Mouse (Mus musculus) bone marrow, adult 2 months (tissue): ENCODE results near the gene Gpr108. TPM values are rescaled to one million over a fixed set of nuclear protein-coding genes. Genes with fewer than 3 reads are reported as not detected.

Experiments used
- H3K27ac ChIP-seq: fragments of 200-500 bp; 2 replicates; pipeline ENCODE4 v1.5.1; 2012; ENCODE audit warnings: low read depth, mild to moderate bottlenecking, control low read depth, inconsistent platforms, low read length; ENCODE audit not compliant: control insufficient read depth, poor library complexity, insufficient read depth
- H3K4me1 ChIP-seq: fragments of 200-500 bp; 2 replicates; pipeline ENCODE4 v1.6.1; 2011; ENCODE audit warnings: low read length; ENCODE audit not compliant: control insufficient read depth, insufficient read depth
- H3K4me3 ChIP-seq: fragments of 200-500 bp; replicated peaks from 2 replicates; pipeline ENCODE3; 2011; ENCODE audit warnings: mild to moderate bottlenecking, low read depth, low read length, control low read depth; ENCODE audit not compliant: control insufficient read depth
- CTCF ChIP-seq: fragments of 200-500 bp; IDR thresholded peaks from 2 replicates; pipeline ENCODE4 v1.5.1; 2011; ENCODE audit warnings: low read length, control low read depth; ENCODE audit not compliant: control insufficient read depth, insufficient read depth
- POLR2A ChIP-seq: fragments of 200-500 bp; IDR thresholded peaks from 2 replicates; pipeline ENCODE4 v1.6.1; 2011; ENCODE audit warnings: low read depth, mild to moderate bottlenecking, control low read depth, low read length, borderline replicate concordance; ENCODE audit not compliant: control insufficient read depth
- WGBS: fragments of 180-500 bp; shearing (Covaris S2); methylation state at CpG from one replicate; pipeline ENCODE4 v1.1.7; 2018; 5-methylcytosine and 5-hydroxymethylcytosine counted together
- polyA plus RNA-seq: library from polyadenylated mRNA; stranded (reverse); fragments of >200 nt; gene quantifications from 2 replicates; pipeline ENCODE4 v1.2.4, GENCODE M21; 2011; ENCODE audit warnings: low replicate concordance; ENCODE audit not compliant: missing spikeins, insufficient read depth, insufficient read length

Gene Gpr108
- polyA plus RNA-seq, 1 experiment: 37.5 TPM

DNA sequence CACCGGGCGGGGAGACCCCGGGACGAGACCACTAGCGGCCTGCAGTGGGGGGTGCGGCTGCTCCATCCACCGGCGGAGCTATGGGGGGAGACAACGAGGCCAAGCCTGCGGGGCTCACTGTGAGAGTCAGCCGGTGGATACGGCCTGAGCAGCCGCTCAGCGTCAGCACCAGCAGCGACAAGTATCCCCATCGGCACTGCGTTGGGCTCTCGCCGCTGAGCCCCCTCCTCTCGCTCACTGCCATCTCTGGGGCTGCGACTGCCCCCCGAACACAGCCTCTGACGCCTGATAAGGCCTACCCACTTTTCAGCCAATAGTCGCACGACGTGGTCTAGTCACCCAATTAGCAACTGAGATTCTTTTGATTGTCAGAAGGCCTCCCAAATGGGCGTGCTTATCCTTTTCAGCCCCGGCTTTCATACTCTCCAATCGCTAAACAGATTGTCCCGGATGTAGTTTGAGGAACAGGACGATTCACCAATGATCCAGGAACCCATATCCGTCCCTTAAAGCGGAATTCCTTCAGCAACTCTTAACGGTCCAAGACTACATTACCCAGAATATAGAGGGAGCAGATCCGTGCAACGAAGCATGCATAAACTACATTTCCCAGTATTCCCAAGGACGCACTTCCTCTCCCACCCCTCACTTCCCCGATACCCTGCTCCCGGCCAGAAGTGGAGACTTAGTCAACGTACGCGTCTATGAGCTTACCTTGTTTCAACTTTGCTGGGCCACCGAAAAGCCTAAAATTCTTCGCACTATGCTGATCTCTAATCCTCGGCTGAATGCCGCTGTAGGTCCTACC is 649 bp downstream of the Gpr108 start:
- Histone ChIP-seq H3K4me3 (peak overlapping the region; percentile 95), H3K4me1 (peaks cover 5% of the 10 kb centered on the region; the same call in 1 of the 2 replicates), H3K27ac (peak overlapping the region; percentile 71)
- WGBS: under 1% methylated on average over 46 of the region's 46 CpGs
- peak; percentile 81; the same call in 1 of the 2 replicates for TF ChIP-seq POLR2A
- no peak for TF ChIP-seq CTCF

- no peak for TF ChIP-seq CTCF
- no peak for TF ChIP-seq POLR2A
Observed at GRCm38 (mm10) chr17:57246663-57247392, 1.4 kb downstream of the Gpr108 start.

GRCm38 (mm10) chr17:57245311-57245929 is 2.8 kb downstream of the Gpr108 start:
- 85% methylated on average over 10 of the region's 10 CpGs for WGBS
- Histone ChIP-seq H3K4me1 (peaks cover 5% of the 10 kb centered on the region; the same call in 1 of the 2 replicates), H3K4me3 (no peak overlapping the region), H3K27ac (no peak overlapping the region)
- TF ChIP-seq POLR2A (no peak), CTCF (no peak)

More at GRCm38 (mm10) chr17:57246663-57247392, 1.4 kb downstream of the Gpr108 start:
- peak overlapping the region; percentile 95 for H3K4me3 ChIP-seq
- peaks cover 5% of the 10 kb centered on the region; the same call in 1 of the 2 replicates for H3K4me1 ChIP-seq
- WGBS: 3% methylated on average over 18 of the region's 18 CpGs
- peak overlapping the region; percentile 71 for H3K27ac ChIP-seq

DNA sequence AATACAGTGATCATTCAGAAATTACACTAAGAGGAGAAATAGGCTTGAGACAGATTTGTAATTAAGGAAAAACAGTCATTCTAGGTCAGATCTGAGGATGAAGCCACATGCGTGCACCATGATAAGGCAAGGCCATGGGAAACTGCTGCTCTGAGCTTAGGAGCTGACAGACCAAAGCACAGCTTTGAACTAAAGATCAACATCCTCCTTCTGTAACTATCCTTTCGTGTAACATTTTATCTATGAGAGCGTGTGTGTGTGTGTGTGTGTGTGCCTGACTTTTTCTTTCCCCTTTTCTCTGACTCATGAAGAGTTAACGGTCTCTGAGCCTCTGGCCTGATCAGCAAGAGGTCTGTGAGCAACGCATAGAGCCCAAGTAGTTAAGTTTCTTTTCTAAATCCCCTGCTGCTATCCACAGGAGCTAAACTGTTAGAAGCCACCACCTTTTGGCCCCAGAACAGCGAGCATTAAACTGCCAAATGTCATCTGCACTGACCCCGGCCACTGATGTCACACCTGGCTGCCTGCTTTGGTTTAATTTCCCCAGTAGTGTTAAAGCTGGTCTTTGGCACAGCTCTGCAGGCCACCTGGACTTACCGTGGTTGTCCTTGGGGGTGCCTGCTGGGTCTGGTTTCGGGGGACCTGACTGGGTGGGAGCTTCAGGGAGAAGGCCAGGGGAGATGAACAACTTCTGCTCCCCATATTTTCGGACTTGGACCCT is 4.4 kb downstream of the Gpr108 start:
- TF ChIP-seq POLR2A (no peak), CTCF (no peak)
- H3K27ac ChIP-seq: no peak overlapping the region
- no peak overlapping the region for H3K4me3 ChIP-seq
- H3K4me1 ChIP-seq: peaks cover 4% of the 10 kb centered on the region; the same call in 1 of the 2 replicates
- WGBS: 79% methylated on average over 10 of the region's 10 CpGs

- no peak overlapping the region for H3K4me3 ChIP-seq
- 93% methylated on average over 9 of the region's 9 CpGs for WGBS
- no peaks in the 10 kb centered on the region for H3K4me1 ChIP-seq
- no peak for TF ChIP-seq POLR2A
- TF ChIP-seq CTCF: no peak
- no peak overlapping the region for H3K27ac ChIP-seq
Observed at GRCm38 (mm10) chr17:57237181-57237580, 11.1 kb downstream of the Gpr108 start.

GRCm38 (mm10) chr17:57235803-57236202 is 12.4 kb downstream of the Gpr108 start:
- H3K4me1 ChIP-seq: no peaks in the 10 kb centered on the region; the same call in 1 of the 2 replicates
- no peak overlapping the region for H3K4me3 ChIP-seq
- no peak overlapping the region for H3K27ac ChIP-seq
- TF ChIP-seq CTCF (no peak), POLR2A (no peak)
- WGBS: 85% methylated on average over 5 of the region's 5 CpGs

GRCm38 (mm10) chr17:57234254-57234928 is 13.9 kb downstream of the Gpr108 start:
- Histone ChIP-seq H3K4me3 (no peak overlapping the region), H3K27ac (no peak overlapping the region), H3K4me1 (peaks cover 5% of the 10 kb centered on the region)
- 82% methylated on average over 12 of the region's 12 CpGs for WGBS
- TF ChIP-seq POLR2A (no peak), CTCF (no peak)
